Mouse (Mus musculus): Measurements from ENCODE around the gene Pla2g4c. TPM values are rescaled to one million over a fixed set of nuclear protein-coding genes. Genes with fewer than 3 reads are reported as not detected.

Gene Pla2g4c
- polyA plus RNA-seq, 1 experiment from 2014 or later: 1.7 TPM

Other genes starting within 250 kb of the Pla2g4c start
- gene Vmn1r85, start 229.5 kb upstream of the Pla2g4c start, polyA plus RNA-seq (2014; fragmentation: Nextera tagmentation; extraction: Ambion mirVana): 0.05 TPM in 1 of 2 replicates, not detected in the other
- not detected in 2 replicates for gene Vmn1r86, start 204.7 kb upstream of the Pla2g4c start, polyA plus RNA-seq (2014; fragmentation: Nextera tagmentation; extraction: Ambion mirVana)
- gene Vmn1r87, start 184.5 kb upstream of the Pla2g4c start, polyA plus RNA-seq (2014; fragmentation: Nextera tagmentation; extraction: Ambion mirVana): not detected in 2 replicates
- gene Vmn1r88, start 165.1 kb upstream of the Pla2g4c start, polyA plus RNA-seq (2014; fragmentation: Nextera tagmentation; extraction: Ambion mirVana): not detected in 2 replicates
- gene Vmn1r89, start 111.6 kb upstream of the Pla2g4c start, polyA plus RNA-seq (2014; fragmentation: Nextera tagmentation; extraction: Ambion mirVana): not detected in 2 replicates
- gene Lig1, start 47.4 kb upstream of the Pla2g4c start, polyA plus RNA-seq (2014; fragmentation: Nextera tagmentation; extraction: Ambion mirVana): 107 and 113 TPM in 2 replicates
- 4.9 and 6.7 TPM in 2 replicates for gene Zswim9, start 45.9 kb upstream of the Pla2g4c start, polyA plus RNA-seq (2014; fragmentation: Nextera tagmentation; extraction: Ambion mirVana)
- gene Cabp5, start 73.5 kb downstream of the Pla2g4c start, polyA plus RNA-seq (2014; fragmentation: Nextera tagmentation; extraction: Ambion mirVana): not detected in 2 replicates
- gene Bsph1, start 126.2 kb downstream of the Pla2g4c start, polyA plus RNA-seq (2014; fragmentation: Nextera tagmentation; extraction: Ambion mirVana): not detected in 2 replicates
- gene Bsph2, start 246.4 kb downstream of the Pla2g4c start, polyA plus RNA-seq (2014; fragmentation: Nextera tagmentation; extraction: Ambion mirVana): not detected in 2 replicates